In genomic region chr1:193516395-193516794, GRCm38 (mm10) we compare ENCODE assay signal across 34 mouse cellular contexts.
DNase-seq lines count a peak whose midpoint lies in the region; ATAC-seq lines count a peak whose summit lies in the region.
"Had no signal": no experiment of that assay in that cellular context is flagged by ENCODE, and none has a peak within 500 bp of the region (broad histone marks: within the 10 kb centered on the region; RNA-seq: fewer than 3 reads in every experiment).

No protein-coding gene starts in this region.

- H3K4me2 ChIP-seq in embryonic facial prominence, embryonic 13.5 days: no peak overlapping the region
- no peak overlapping the region for H3K4me2 ChIP-seq in stomach, embryonic 15.5 days
- H3K4me2 ChIP-seq in midbrain, embryonic 15.5 days: no peak overlapping the region
- H3K4me2 ChIP-seq: forebrain, embryonic 12.5 days; heart, embryonic 11.5 days; hindbrain, embryonic 13.5 days; liver, embryonic 15.5 days; lung, embryonic 15.5 days; midbrain, embryonic 13.5 days; neural tube, embryonic 15.5 days had no signal

- H3K36me3 ChIP-seq in embryonic facial prominence, embryonic 13.5 days: no peaks in the 10 kb centered on the region
- no peaks in the 10 kb centered on the region for H3K36me3 ChIP-seq in embryonic facial prominence, embryonic 10.5 days (replicated peaks)
- no peaks in the 10 kb centered on the region for H3K36me3 ChIP-seq in limb, embryonic 10.5 days
- H3K36me3 ChIP-seq in stomach, embryonic 15.5 days: no peaks in the 10 kb centered on the region
- H3K36me3 ChIP-seq in midbrain, embryonic 15.5 days (replicated peaks): no peaks in the 10 kb centered on the region
- H3K36me3 ChIP-seq: forebrain, embryonic 12.5 days; G1E; hindbrain, embryonic 13.5 days; liver, embryonic 15.5 days; lung, embryonic 15.5 days; midbrain, embryonic 13.5 days; neural tube, embryonic 15.5 days had no signal

- H3K27ac ChIP-seq in embryonic facial prominence, embryonic 13.5 days: peak overlapping the region; percentile 78
- no peak overlapping the region for H3K27ac ChIP-seq in embryonic facial prominence, embryonic 10.5 days (replicated peaks)
- H3K27ac ChIP-seq in limb, embryonic 10.5 days: peak overlapping the region; percentile 47; the same call in 1 of the 2 replicates
- 0 out of 2 replicates have a peak overlapping the region, but pooled peaks have one; percentile 4 for H3K27ac ChIP-seq in stomach, embryonic 15.5 days
- H3K27ac ChIP-seq in midbrain, embryonic 15.5 days: no peak overlapping the region
- H3K27ac ChIP-seq: forebrain, embryonic 12.5 days; hindbrain, embryonic 13.5 days; kidney, postnatal 0 days; liver, embryonic 15.5 days; lung, embryonic 15.5 days; midbrain, embryonic 13.5 days; neural tube, embryonic 15.5 days had no signal

- peaks cover 68% of the 10 kb centered on the region for H3K4me1 ChIP-seq in embryonic facial prominence, embryonic 13.5 days
- H3K4me1 ChIP-seq in embryonic facial prominence, embryonic 10.5 days: peaks cover 32% of the 10 kb centered on the region
- peaks cover 40% of the 10 kb centered on the region for H3K4me1 ChIP-seq in limb, embryonic 10.5 days
- H3K4me1 ChIP-seq in stomach, embryonic 15.5 days: 0 out of 2 replicates have a peak, but pooled peaks cover 19% of the 10 kb centered on the region
- no peaks in the 10 kb centered on the region for H3K4me1 ChIP-seq in midbrain, embryonic 15.5 days
- H3K4me1 ChIP-seq: liver, embryonic 15.5 days; megakaryocyte, embryonic 14.5 days; midbrain, embryonic 13.5 days had no signal

- H3K9me3 ChIP-seq in embryonic facial prominence, embryonic 13.5 days: no peaks in the 10 kb centered on the region
- no peaks in the 10 kb centered on the region for H3K9me3 ChIP-seq in embryonic facial prominence, embryonic 10.5 days
- H3K9me3 ChIP-seq in limb, embryonic 10.5 days (replicated peaks): no peaks in the 10 kb centered on the region
- H3K9me3 ChIP-seq in stomach, embryonic 15.5 days: no peaks in the 10 kb centered on the region
- no peaks in the 10 kb centered on the region for H3K9me3 ChIP-seq in midbrain, embryonic 15.5 days
- H3K9me3 ChIP-seq: forebrain, embryonic 12.5 days; G1E; hindbrain, embryonic 13.5 days; liver, embryonic 15.5 days; lung, embryonic 15.5 days; megakaryocyte, embryonic 14.5 days; midbrain, embryonic 13.5 days; neural tube, embryonic 15.5 days had no signal

- no peak overlapping the region for H3K4me3 ChIP-seq in embryonic facial prominence, embryonic 13.5 days
- H3K4me3 ChIP-seq in embryonic facial prominence, embryonic 10.5 days: no peak overlapping the region
- H3K4me3 ChIP-seq in limb, embryonic 10.5 days: no peak overlapping the region
- no peak overlapping the region for H3K4me3 ChIP-seq in stomach, embryonic 15.5 days (replicated peaks)
- H3K4me3 ChIP-seq in midbrain, embryonic 15.5 days: no peak overlapping the region
- H3K4me3 ChIP-seq: erythroblast, embryonic 14.5 days; forebrain, embryonic 12.5 days; hindbrain, embryonic 13.5 days; liver, embryonic 15.5 days; lung, embryonic 15.5 days; megakaryocyte, embryonic 14.5 days; midbrain, embryonic 13.5 days; neural tube, embryonic 15.5 days had no signal

- no peak overlapping the region for H3K9ac ChIP-seq in embryonic facial prominence, embryonic 13.5 days
- H3K9ac ChIP-seq in stomach, embryonic 15.5 days: no peak overlapping the region
- H3K9ac ChIP-seq in midbrain, embryonic 15.5 days: no peak overlapping the region
- H3K9ac ChIP-seq: forebrain, embryonic 12.5 days; forebrain, postnatal 0 days; hindbrain, embryonic 13.5 days; liver, embryonic 15.5 days; lung, embryonic 15.5 days; midbrain, embryonic 13.5 days; neural tube, embryonic 15.5 days had no signal

- no peak for DNase-seq in embryonic facial prominence, embryonic 10.5 days (ENCODE audit: low spot score)
- peak; percentile 68 for DNase-seq in 3T3-L1 (ENCODE audit: low read depth, low spot score)
- no peak for DNase-seq in limb, embryonic 10.5 days (ENCODE audit: low spot score)
- DNase-seq in right cerebral cortex, postnatal 14 days: no peak
- no peak for DNase-seq in embryo, embryonic 10 days (ENCODE audit: low spot score)
- DNase-seq: adrenal gland, postnatal 36 days; cerebellum, adult 18-20 months; cerebellum, postnatal 10 days; forebrain, postnatal 0 days; gastrocnemius, postnatal 14 days; heart, adult 18-20 months; heart, postnatal 4 days; kidney, adult 8-10 months; kidney, postnatal 4 days; liver; right cerebral cortex, adult 18-20 months; right cerebral cortex, postnatal 4 days; thymus, adult 18-20 months; thymus, postnatal 25 days had no signal

- ATAC-seq in embryonic facial prominence, embryonic 13.5 days (ENCODE audit: insufficient number of reproducible peaks, insufficient read depth, low FRiP score, low TSS enrichment, low read depth): no peak
- ATAC-seq in stomach, embryonic 15.5 days (ENCODE audit: insufficient read depth, low FRiP score, low read depth): no peak
- ATAC-seq in midbrain, embryonic 15.5 days (replicated peaks): no peak
- ATAC-seq: forebrain, postnatal 0 days; intestine, embryonic 16.5 days; midbrain, embryonic 13.5 days had no signal

- 60% methylated on average over 3 of the region's 3 CpGs for WGBS in embryonic facial prominence, embryonic 13.5 days
- WGBS in embryonic facial prominence, embryonic 10.5 days: 72% methylated on average over 3 of the region's 3 CpGs
- 51% methylated on average over 3 of the region's 3 CpGs for WGBS in limb, embryonic 10.5 days
- 60% methylated on average over 3 of the region's 3 CpGs for WGBS in stomach, embryonic 15.5 days
- 68% methylated on average over 3 of the region's 3 CpGs for WGBS in midbrain, embryonic 15.5 days

- H3K27me3 ChIP-seq in embryonic facial prominence, embryonic 13.5 days: no peaks in the 10 kb centered on the region
- no peaks in the 10 kb centered on the region for H3K27me3 ChIP-seq in embryonic facial prominence, embryonic 10.5 days (replicated peaks; ENCODE audit: low read depth, poor library complexity, severe bottlenecking)
- 0 out of 2 replicates have a peak, but pooled peaks cover under 1% of the 10 kb centered on the region for H3K27me3 ChIP-seq in limb, embryonic 10.5 days (ENCODE audit: low read depth, poor library complexity, severe bottlenecking)
- no peaks in the 10 kb centered on the region for H3K27me3 ChIP-seq in stomach, embryonic 15.5 days (replicated peaks)
- no peaks in the 10 kb centered on the region for H3K27me3 ChIP-seq in midbrain, embryonic 15.5 days (replicated peaks)
- H3K27me3 ChIP-seq: forebrain, embryonic 12.5 days; liver, embryonic 15.5 days; lung, embryonic 15.5 days; midbrain, embryonic 13.5 days; neural tube, embryonic 15.5 days had no signal

Comparison
In these comparisons a context has a peak if more than half of its experiments do, and no peak if none do; other contexts are left out.
1. H3K27ac ChIP-seq: peak in embryonic facial prominence, embryonic 13.5 days (single experiment), limb, embryonic 10.5 days (single experiment) and stomach, embryonic 15.5 days (single experiment); none in embryonic facial prominence, embryonic 10.5 days (single experiment) and midbrain, embryonic 15.5 days (single experiment).